Comparison of ENCODE assay signal across 28 mouse cellular contexts in genomic region chr15:102919336-102920180, GRCm38 (mm10). TPM values are rescaled to one million over a fixed set of nuclear protein-coding genes. Genes with fewer than 3 reads are reported as not detected.
DNase-seq lines count a peak whose midpoint lies in the region; ATAC-seq and TF ChIP-seq lines count a peak whose summit lies in the region.
"Had no signal": no experiment of that assay in that cellular context is flagged by ENCODE, and none has a peak within 500 bp of the region (broad histone marks: within the 10 kb centered on the region; RNA-seq: fewer than 3 reads in every experiment).

No protein-coding gene starts in this region.

- H3K4me3 ChIP-seq in kidney, embryonic 15.5 days (replicated peaks): no peak overlapping the region
- H3K4me3 ChIP-seq in ES-E14 (ENCODE audit: insufficient read depth in 1 of 2, low read depth in 1 of 2, low read length in 2 of 2, poor library complexity in 1 of 2, severe bottlenecking in 1 of 2): peak overlapping the region in 1 of 2 experiments; percentile 56; a peak in 3 of 4 replicates
- no peak overlapping the region for H3K4me3 ChIP-seq in limb, embryonic 11.5 days (ENCODE audit: low read depth, low read length)
- H3K4me3 ChIP-seq in neural tube, embryonic 12.5 days: no peak overlapping the region
- no peak overlapping the region for H3K4me3 ChIP-seq in heart, embryonic 12.5 days
- H3K4me3 ChIP-seq: liver, embryonic 12.5 days had no signal

- no peak for DNase-seq in kidney, postnatal 14 days
- no peak for DNase-seq in ES-E14 (ENCODE audit: low read depth, low spot score)
- peak; percentile 44 for DNase-seq in limb, embryonic 11.5 days (ENCODE audit: low spot score)
- no peak for DNase-seq in urinary bladder, adult 18-20 months (ENCODE audit: low spot score in 2 of 2)
- DNase-seq: cerebellum, adult 8-10 months; heart, postnatal 36 days; kidney, adult 2 months; kidney, postnatal 25 days; lung, embryonic 14.5 days; lung, postnatal 4 days; thymus, postnatal 4 days had no signal

- 0 out of 2 replicates have a peak overlapping the region, but pooled peaks have one; percentile 51 for H3K4me2 ChIP-seq in kidney, embryonic 15.5 days
- no peak overlapping the region for H3K4me2 ChIP-seq in limb, embryonic 11.5 days (ENCODE audit: low read depth, severe bottlenecking)
- H3K4me2 ChIP-seq in neural tube, embryonic 12.5 days (replicated peaks): peak overlapping the region; percentile 53
- no peak overlapping the region for H3K4me2 ChIP-seq in heart, embryonic 12.5 days

- no peak overlapping the region for H3K27ac ChIP-seq in kidney, embryonic 15.5 days
- H3K27ac ChIP-seq in ES-E14 (ENCODE audit: insufficient read depth, low read depth, low read length, poor library complexity, severe bottlenecking): no peak overlapping the region
- no peak overlapping the region for H3K27ac ChIP-seq in limb, embryonic 11.5 days (replicated peaks; ENCODE audit: low read depth, low read length)
- no peak overlapping the region for H3K27ac ChIP-seq in neural tube, embryonic 12.5 days
- H3K27ac ChIP-seq in heart, embryonic 12.5 days (ENCODE audit: poor library complexity, severe bottlenecking): no peak overlapping the region
- H3K27ac ChIP-seq: embryonic facial prominence, embryonic 15.5 days; forebrain, embryonic 10.5 days; liver, embryonic 12.5 days; midbrain, embryonic 12.5 days had no signal

- ATAC-seq in kidney, embryonic 15.5 days (replicated peaks; ENCODE audit: low FRiP score): no peak
- ATAC-seq in limb, embryonic 11.5 days (ENCODE audit: insufficient number of reproducible peaks, low FRiP score, low TSS enrichment, low read depth): no peak
- ATAC-seq in neural tube, embryonic 12.5 days (ENCODE audit: low FRiP score, low read depth): no peak
- no peak for ATAC-seq in CD4-positive, CD25-positive, alpha-beta regulatory T cell, adult 4 months
- no peak for ATAC-seq in heart, embryonic 12.5 days (ENCODE audit: insufficient number of reproducible peaks, low FRiP score)
- ATAC-seq: liver, embryonic 12.5 days had no signal

- no peak overlapping the region for H3K9ac ChIP-seq in kidney, embryonic 15.5 days
- H3K9ac ChIP-seq in ES-E14 (ENCODE audit: insufficient read depth, low read depth, low read length, poor library complexity, severe bottlenecking): peak overlapping the region; percentile 54; the same call in 1 of the 2 replicates
- no peak overlapping the region for H3K9ac ChIP-seq in limb, embryonic 11.5 days (ENCODE audit: low read length)
- peak overlapping the region; percentile 18; the same call in 1 of the 2 replicates for H3K9ac ChIP-seq in neural tube, embryonic 12.5 days
- H3K9ac ChIP-seq in heart, embryonic 12.5 days: no peak overlapping the region
- H3K9ac ChIP-seq: embryonic facial prominence, embryonic 15.5 days; liver, embryonic 12.5 days; lung, embryonic 14.5 days; midbrain, embryonic 12.5 days had no signal

- no peaks in the 10 kb centered on the region for H3K9me3 ChIP-seq in kidney, embryonic 15.5 days (replicated peaks)
- no peaks in the 10 kb centered on the region for H3K9me3 ChIP-seq in ES-E14 (ENCODE audit: control insufficient read depth, insufficient read depth, low read depth, low read length)
- H3K9me3 ChIP-seq in limb, embryonic 11.5 days (ENCODE audit: control insufficient read depth, low read length): no peaks in the 10 kb centered on the region
- H3K9me3 ChIP-seq in neural tube, embryonic 12.5 days: no peaks in the 10 kb centered on the region
- no peaks in the 10 kb centered on the region for H3K9me3 ChIP-seq in heart, embryonic 12.5 days (replicated peaks)
- H3K9me3 ChIP-seq: embryonic facial prominence, embryonic 15.5 days; forebrain, embryonic 10.5 days; liver, embryonic 12.5 days; midbrain, embryonic 12.5 days had no signal

- no peaks in the 10 kb centered on the region for H3K36me3 ChIP-seq in kidney, embryonic 15.5 days
- no peaks in the 10 kb centered on the region for H3K36me3 ChIP-seq in ES-E14 (ENCODE audit: control insufficient read depth, insufficient read depth, low read length, poor library complexity, severe bottlenecking)
- no peaks in the 10 kb centered on the region for H3K36me3 ChIP-seq in limb, embryonic 11.5 days (ENCODE audit: control insufficient read depth, insufficient read depth, low read length)
- no peaks in the 10 kb centered on the region for H3K36me3 ChIP-seq in neural tube, embryonic 12.5 days
- no peaks in the 10 kb centered on the region for H3K36me3 ChIP-seq in heart, embryonic 12.5 days
- H3K36me3 ChIP-seq: embryonic facial prominence, embryonic 15.5 days; forebrain, embryonic 10.5 days; liver, embryonic 12.5 days; midbrain, embryonic 12.5 days had no signal

- H3K27me3 ChIP-seq in kidney, embryonic 15.5 days: peaks cover 98% of the 10 kb centered on the region
- H3K27me3 ChIP-seq in limb, embryonic 11.5 days (ENCODE audit: control insufficient read depth, insufficient read depth, low read length): peaks cover 93% of the 10 kb centered on the region
- peaks cover 95% of the 10 kb centered on the region for H3K27me3 ChIP-seq in neural tube, embryonic 12.5 days (replicated peaks)
- peaks cover 96% of the 10 kb centered on the region for H3K27me3 ChIP-seq in heart, embryonic 12.5 days (replicated peaks)

- under 1% methylated on average over 12 of the region's 12 CpGs for WGBS in kidney, embryonic 15.5 days
- WGBS in limb, embryonic 11.5 days: 5% methylated on average over 12 of the region's 12 CpGs
- WGBS in neural tube, embryonic 12.5 days: 2% methylated on average over 12 of the region's 12 CpGs
- WGBS in heart, embryonic 12.5 days: 4% methylated on average over 12 of the region's 12 CpGs

- in situ Hi-C loops in ES-E14 (cut with MboI; ENCODE audit: low sequenced_read_pairs in 2 of 2, unreplicated experiment in 2 of 2): loop anchor here in 1 of 2 experiments (10.0 kb wide), 1 partner anchor 65 kb away; no protein-coding TSS in a partner anchor

- H3K4me1 ChIP-seq in kidney, embryonic 15.5 days: peaks cover 22% of the 10 kb centered on the region
- H3K4me1 ChIP-seq in ES-E14 (ENCODE audit: control insufficient read depth in 2 of 2, insufficient read depth in 2 of 2, low read length in 2 of 2, poor library complexity in 1 of 2): no peaks in the 10 kb centered on the region
- H3K4me1 ChIP-seq in limb, embryonic 11.5 days (ENCODE audit: control insufficient read depth, insufficient read depth, low read length): peaks cover 6% of the 10 kb centered on the region; the same call in 1 of the 2 replicates
- peaks cover 12% of the 10 kb centered on the region; the same call in 1 of the 2 replicates for H3K4me1 ChIP-seq in neural tube, embryonic 12.5 days
- peaks cover 9% of the 10 kb centered on the region for H3K4me1 ChIP-seq in heart, embryonic 12.5 days (replicated peaks)
- H3K4me1 ChIP-seq: liver, embryonic 12.5 days had no signal

TF ChIP-seq in ES-E14, 5 proteins besides CTCF, POLR2A, EP300 and RAD21 (continues in another document):
- TF ChIP-seq CHD2 (IDR thresholded peaks at IDR 0.05; ENCODE audit: low read depth, low read length): no peak
- no peak for TF ChIP-seq ZC3H11A (IDR thresholded peaks at IDR 0.05; ENCODE audit: borderline replicate concordance, low read depth, low read length)
- no peak for TF ChIP-seq HCFC1 (IDR thresholded peaks at IDR 0.05; ENCODE audit: borderline replicate concordance, insufficient read depth, low read length)
- no peak for TF ChIP-seq ZNF384 (IDR thresholded peaks at IDR 0.05; ENCODE audit: low read depth, low read length)

RNA-seq across cellular contexts. Expression of gene Hoxc13, which starts 1.3 kb away (rescaled TPM):
- polyA plus RNA-seq in kidney, embryonic 15.5 days (2015; fragmentation: Nextera tagmentation; extraction: Ambion mirVana): not detected in 2 replicates
- total RNA-seq in ES-E14 (2012; rRNA removed): 0.42 and 0.94 TPM in 2 replicates
- polyA plus RNA-seq in limb, embryonic 11.5 days (2014; fragmentation: Nextera tagmentation; extraction: Ambion mirVana): 2.3 and 2.4 TPM in 2 replicates
- 6.5 and 17.7 TPM in 2 replicates for polyA plus RNA-seq in neural tube, embryonic 12.5 days (2016; fragmentation: Nextera tagmentation; extraction: Ambion mirVana)
- polyA plus RNA-seq in CD4-positive, CD25-positive, alpha-beta regulatory T cell, adult 4 months (2017; shearing (Covaris generic)): not detected
- polyA plus RNA-seq in heart, embryonic 12.5 days (2016; fragmentation: Nextera tagmentation; extraction: Ambion mirVana): 0.18 TPM in 1 of 2 replicates, not detected in the other
- total RNA-seq: common myeloid progenitor, adult 5-6 weeks; gastrocnemius, adult 18-20 months; granulocyte monocyte progenitor cell, adult 5-6 weeks; heart, postnatal 36 days; layer of hippocampus, adult 8-10 months; left cerebral cortex, postnatal 36 days; MEL had no signal
- polyA plus RNA-seq: forebrain, embryonic 10.5 days; heart, embryonic 14.5 days; kidney, adult 2 months; liver, embryonic 12.5 days; lung, embryonic 14.5 days; spleen, adult 2 months; stomach, embryonic 14.5 days had no signal

RNA-seq across cellular contexts. Expression of gene Hoxc12, which starts 17.0 kb away (rescaled TPM):
- polyA plus RNA-seq in kidney, embryonic 15.5 days (2015; fragmentation: Nextera tagmentation; extraction: Ambion mirVana): not detected in 2 replicates
- 0.85 and 1.9 TPM in 2 replicates for total RNA-seq in ES-E14 (2012; rRNA removed)
- polyA plus RNA-seq in limb, embryonic 11.5 days (2014; fragmentation: Nextera tagmentation; extraction: Ambion mirVana): 0.96 and 1.2 TPM in 2 replicates
- polyA plus RNA-seq in neural tube, embryonic 12.5 days (2016; fragmentation: Nextera tagmentation; extraction: Ambion mirVana): 8.1 and 14.2 TPM in 2 replicates
- polyA plus RNA-seq in CD4-positive, CD25-positive, alpha-beta regulatory T cell, adult 4 months (2017; shearing (Covaris generic)): not detected
- not detected in 2 replicates for polyA plus RNA-seq in heart, embryonic 12.5 days (2016; fragmentation: Nextera tagmentation; extraction: Ambion mirVana)
- total RNA-seq: common myeloid progenitor, adult 5-6 weeks; gastrocnemius, adult 18-20 months; granulocyte monocyte progenitor cell, adult 5-6 weeks; heart, postnatal 36 days; layer of hippocampus, adult 8-10 months; left cerebral cortex, postnatal 36 days; MEL had no signal
- polyA plus RNA-seq: forebrain, embryonic 10.5 days; heart, embryonic 14.5 days; kidney, adult 2 months; liver, embryonic 12.5 days; lung, embryonic 14.5 days; midbrain, embryonic 12.5 days; spleen, adult 2 months; stomach, embryonic 14.5 days had no signal

RNA-seq across cellular contexts. Expression of gene Hoxc11, which starts 34.7 kb away (rescaled TPM):
- polyA plus RNA-seq in kidney, embryonic 15.5 days (2015; fragmentation: Nextera tagmentation; extraction: Ambion mirVana): 1.7 and 2.9 TPM in 2 replicates
- not detected in 2 replicates for total RNA-seq in ES-E14 (2012; rRNA removed)
- 5.5 and 5.9 TPM in 2 replicates for polyA plus RNA-seq in limb, embryonic 11.5 days (2014; fragmentation: Nextera tagmentation; extraction: Ambion mirVana)
- polyA plus RNA-seq in neural tube, embryonic 12.5 days (2016; fragmentation: Nextera tagmentation; extraction: Ambion mirVana): 4.3 and 5.7 TPM in 2 replicates
- not detected for polyA plus RNA-seq in CD4-positive, CD25-positive, alpha-beta regulatory T cell, adult 4 months (2017; shearing (Covaris generic))
- not detected in 2 replicates for polyA plus RNA-seq in heart, embryonic 12.5 days (2016; fragmentation: Nextera tagmentation; extraction: Ambion mirVana)
- total RNA-seq: common myeloid progenitor, adult 5-6 weeks; granulocyte monocyte progenitor cell, adult 5-6 weeks; heart, postnatal 36 days; layer of hippocampus, adult 8-10 months; left cerebral cortex, postnatal 36 days; MEL had no signal
- polyA plus RNA-seq: embryonic facial prominence, embryonic 15.5 days; forebrain, embryonic 10.5 days; heart, embryonic 14.5 days; liver, embryonic 12.5 days; lung, embryonic 14.5 days; midbrain, embryonic 12.5 days; spleen, adult 2 months; stomach, embryonic 14.5 days had no signal

RNA-seq across cellular contexts. Expression of gene Hoxc10, which starts 47.0 kb away (rescaled TPM):
- polyA plus RNA-seq in kidney, embryonic 15.5 days (2015; fragmentation: Nextera tagmentation; extraction: Ambion mirVana): 52.4 and 53.5 TPM in 2 replicates
- total RNA-seq in ES-E14 (2012; rRNA removed): 0.58 TPM in 1 of 2 replicates, not detected in the other
- 43.9 and 56.2 TPM in 2 replicates for polyA plus RNA-seq in limb, embryonic 11.5 days (2014; fragmentation: Nextera tagmentation; extraction: Ambion mirVana)
- 62.1 and 77.3 TPM in 2 replicates for polyA plus RNA-seq in neural tube, embryonic 12.5 days (2016; fragmentation: Nextera tagmentation; extraction: Ambion mirVana)
- not detected for polyA plus RNA-seq in CD4-positive, CD25-positive, alpha-beta regulatory T cell, adult 4 months (2017; shearing (Covaris generic))
- polyA plus RNA-seq in heart, embryonic 12.5 days (2016; fragmentation: Nextera tagmentation; extraction: Ambion mirVana): not detected in 2 replicates
- total RNA-seq: common myeloid progenitor, adult 5-6 weeks; granulocyte monocyte progenitor cell, adult 5-6 weeks; heart, postnatal 36 days; layer of hippocampus, adult 8-10 months; left cerebral cortex, postnatal 36 days had no signal
- polyA plus RNA-seq: embryonic facial prominence, embryonic 15.5 days; forebrain, embryonic 10.5 days; heart, embryonic 14.5 days; liver, embryonic 12.5 days; lung, embryonic 14.5 days; midbrain, embryonic 12.5 days; spleen, adult 2 months; stomach, embryonic 14.5 days had no signal

RNA-seq across cellular contexts. Expression of gene Hoxc5, which starts 47.7 kb away (rescaled TPM):
- 3.6 and 4.8 TPM in 2 replicates for polyA plus RNA-seq in kidney, embryonic 15.5 days (2015; fragmentation: Nextera tagmentation; extraction: Ambion mirVana)
- total RNA-seq in ES-E14 (2012; rRNA removed): 0.22 TPM in 1 of 2 replicates, not detected in the other
- 8.3 and 9.1 TPM in 2 replicates for polyA plus RNA-seq in limb, embryonic 11.5 days (2014; fragmentation: Nextera tagmentation; extraction: Ambion mirVana)
- polyA plus RNA-seq in neural tube, embryonic 12.5 days (2016; fragmentation: Nextera tagmentation; extraction: Ambion mirVana): 32.1 and 35.5 TPM in 2 replicates
- polyA plus RNA-seq in CD4-positive, CD25-positive, alpha-beta regulatory T cell, adult 4 months (2017; shearing (Covaris generic)): not detected
- 0.38 and 0.39 TPM in 2 replicates for polyA plus RNA-seq in heart, embryonic 12.5 days (2016; fragmentation: Nextera tagmentation; extraction: Ambion mirVana)
- total RNA-seq: common myeloid progenitor, adult 5-6 weeks; granulocyte monocyte progenitor cell, adult 5-6 weeks; heart, postnatal 36 days; layer of hippocampus, adult 8-10 months; left cerebral cortex, postnatal 36 days had no signal
- polyA plus RNA-seq: forebrain, embryonic 10.5 days; midbrain, embryonic 12.5 days had no signal

Comparison
In these comparisons a context has a peak if more than half of its experiments do, and no peak if none do; other contexts are left out.
1. H3K4me2 ChIP-seq: peak in kidney, embryonic 15.5 days (single experiment) and neural tube, embryonic 12.5 days (single experiment); none in limb, embryonic 11.5 days (single experiment) and heart, embryonic 12.5 days (single experiment).
2. H3K9ac ChIP-seq: peak in ES-E14 (single experiment) and neural tube, embryonic 12.5 days (single experiment); none in kidney, embryonic 15.5 days (single experiment), limb, embryonic 11.5 days (single experiment) and heart, embryonic 12.5 days (single experiment).